Mouse (Mus musculus): Measurements from ENCODE around the gene Gabbr2. TPM values are rescaled to one million over a fixed set of nuclear protein-coding genes. Genes with fewer than 3 reads are reported as not detected.

Gabbr2 gene
- polyA plus RNA-seq, 1 experiment = not detected

- H3K9me3 ChIP-seq = no peaks in the 10 kb centered on the region
- H3K4me1 ChIP-seq = no peaks in the 10 kb centered on the region
- TF ChIP-seq GATA1 (IDR thresholded peaks at IDR 0.05; ENCODE audit: borderline replicate concordance, low read length) (no peak), FLI1 (IDR thresholded peaks at IDR 0.05; ENCODE audit: low read length) (no peak)
- H3K36me3 ChIP-seq (replicated peaks; ENCODE audit: low read length) = no peaks in the 10 kb centered on the region
- H3K4me3 ChIP-seq (replicated peaks) = no peak overlapping the region
- peaks cover 70% of the 10 kb centered on the region for H3K27me3 ChIP-seq (replicated peaks)
These were observed 1.8 kb downstream of the Gabbr2 start for GRCm38 (mm10) chr4:46989842-46990241.

- no peaks in the 10 kb centered on the region for H3K9me3 ChIP-seq
- TF ChIP-seq GATA1 (IDR thresholded peaks at IDR 0.05; ENCODE audit: borderline replicate concordance, low read length) (no peak), FLI1 (IDR thresholded peaks at IDR 0.05; ENCODE audit: low read length) (no peak)
These were observed 2.8 kb downstream of the Gabbr2 start for GRCm38 (mm10) chr4:46988824-46989223.

GRCm38 (mm10) chr4:46988257-46988656 lies 3.4 kb downstream of the Gabbr2 start:
- Histone ChIP-seq H3K36me3 (replicated peaks; ENCODE audit: low read length) (no peaks in the 10 kb centered on the region), H3K4me1 (no peaks in the 10 kb centered on the region), H3K27me3 (replicated peaks) (peaks cover 62% of the 10 kb centered on the region), H3K4me3 (replicated peaks) (no peak overlapping the region), H3K9me3 (no peaks in the 10 kb centered on the region)
- TF ChIP-seq GATA1 (IDR thresholded peaks at IDR 0.05; ENCODE audit: borderline replicate concordance, low read length) = no peak
- no peak for TF ChIP-seq FLI1 (IDR thresholded peaks at IDR 0.05; ENCODE audit: low read length)

More at GRCm38 (mm10) chr4:46988824-46989223, 2.8 kb downstream of the Gabbr2 start:
- peaks cover 67% of the 10 kb centered on the region for H3K27me3 ChIP-seq (replicated peaks)
- H3K36me3 ChIP-seq (replicated peaks; ENCODE audit: low read length) = no peaks in the 10 kb centered on the region
- no peak overlapping the region for H3K4me3 ChIP-seq (replicated peaks)
- no peaks in the 10 kb centered on the region for H3K4me1 ChIP-seq

GRCm38 (mm10) chr4:46987809-46988208 lies 3.9 kb downstream of the Gabbr2 start:
- no peaks in the 10 kb centered on the region for H3K36me3 ChIP-seq (replicated peaks; ENCODE audit: low read length)
- H3K27me3 ChIP-seq (replicated peaks) = peaks cover 62% of the 10 kb centered on the region
- TF ChIP-seq FLI1 (IDR thresholded peaks at IDR 0.05; ENCODE audit: low read length) (no peak), GATA1 (IDR thresholded peaks at IDR 0.05; ENCODE audit: borderline replicate concordance, low read length) (no peak)
- no peak overlapping the region for H3K4me3 ChIP-seq (replicated peaks)
- H3K9me3 ChIP-seq = no peaks in the 10 kb centered on the region
- no peaks in the 10 kb centered on the region for H3K4me1 ChIP-seq

- no peaks in the 10 kb centered on the region for H3K36me3 ChIP-seq (replicated peaks; ENCODE audit: low read length)
- TF ChIP-seq FLI1 (IDR thresholded peaks at IDR 0.05; ENCODE audit: low read length) = no peak
- no peak for TF ChIP-seq GATA1 (IDR thresholded peaks at IDR 0.05; ENCODE audit: borderline replicate concordance, low read length)
- no peaks in the 10 kb centered on the region for H3K4me1 ChIP-seq
- peaks cover 45% of the 10 kb centered on the region for H3K27me3 ChIP-seq (replicated peaks)
- no peaks in the 10 kb centered on the region for H3K9me3 ChIP-seq
- no peak overlapping the region for H3K4me3 ChIP-seq (replicated peaks)
These were observed 5.6 kb downstream of the Gabbr2 start for GRCm38 (mm10) chr4:46986054-46986453.

GRCm38 (mm10) chr4:46982912-46983311 lies 8.8 kb downstream of the Gabbr2 start:
- Histone ChIP-seq H3K9me3 (no peaks in the 10 kb centered on the region), H3K4me1 (no peaks in the 10 kb centered on the region), H3K36me3 (replicated peaks; ENCODE audit: low read length) (no peaks in the 10 kb centered on the region), H3K4me3 (replicated peaks) (no peak overlapping the region), H3K27me3 (replicated peaks) (peaks cover 24% of the 10 kb centered on the region)
- TF ChIP-seq GATA1 (IDR thresholded peaks at IDR 0.05; ENCODE audit: borderline replicate concordance, low read length) (no peak), FLI1 (IDR thresholded peaks at IDR 0.05; ENCODE audit: low read length) (no peak)

- H3K36me3 ChIP-seq (replicated peaks; ENCODE audit: low read length) = no peaks in the 10 kb centered on the region
- peaks cover 28% of the 10 kb centered on the region for H3K27me3 ChIP-seq (replicated peaks)
- no peaks in the 10 kb centered on the region for H3K9me3 ChIP-seq
- no peaks in the 10 kb centered on the region for H3K4me1 ChIP-seq
- TF ChIP-seq GATA1 (IDR thresholded peaks at IDR 0.05; ENCODE audit: borderline replicate concordance, low read length) (no peak), FLI1 (IDR thresholded peaks at IDR 0.05; ENCODE audit: low read length) (no peak)
- no peak overlapping the region for H3K4me3 ChIP-seq (replicated peaks)
These were observed 9.6 kb downstream of the Gabbr2 start for GRCm38 (mm10) chr4:46982094-46982493.

- Histone ChIP-seq H3K36me3 (replicated peaks; ENCODE audit: low read length) (no peaks in the 10 kb centered on the region), H3K27me3 (replicated peaks) (peaks cover 29% of the 10 kb centered on the region), H3K4me1 (peaks cover 3% of the 10 kb centered on the region; the same call in 1 of the 2 replicates), H3K9me3 (no peaks in the 10 kb centered on the region), H3K4me3 (replicated peaks) (no peak overlapping the region)
- TF ChIP-seq FLI1 (IDR thresholded peaks at IDR 0.05; ENCODE audit: low read length) (no peak), GATA1 (IDR thresholded peaks at IDR 0.05; ENCODE audit: borderline replicate concordance, low read length) (no peak)
These were observed 13.3 kb downstream of the Gabbr2 start for GRCm38 (mm10) chr4:46978371-46978770.

- TF ChIP-seq GATA1 (IDR thresholded peaks at IDR 0.05; ENCODE audit: borderline replicate concordance, low read length) (no peak), FLI1 (IDR thresholded peaks at IDR 0.05; ENCODE audit: low read length) (no peak)
- Histone ChIP-seq H3K36me3 (replicated peaks; ENCODE audit: low read length) (no peaks in the 10 kb centered on the region), H3K4me3 (replicated peaks) (no peak overlapping the region), H3K9me3 (no peaks in the 10 kb centered on the region), H3K4me1 (peaks cover 3% of the 10 kb centered on the region; the same call in 1 of the 2 replicates), H3K27me3 (replicated peaks) (peaks cover 24% of the 10 kb centered on the region)
These were observed 14.5 kb downstream of the Gabbr2 start for GRCm38 (mm10) chr4:46977161-46977560.

- H3K27me3 ChIP-seq (replicated peaks) = peaks cover 24% of the 10 kb centered on the region
- TF ChIP-seq GATA1 (IDR thresholded peaks at IDR 0.05; ENCODE audit: borderline replicate concordance, low read length) (no peak), FLI1 (IDR thresholded peaks at IDR 0.05; ENCODE audit: low read length) (no peak)
- H3K36me3 ChIP-seq (replicated peaks; ENCODE audit: low read length) = no peaks in the 10 kb centered on the region
- H3K9me3 ChIP-seq = no peaks in the 10 kb centered on the region
- no peak overlapping the region for H3K4me3 ChIP-seq (replicated peaks)
- H3K4me1 ChIP-seq = peaks cover 3% of the 10 kb centered on the region; the same call in 1 of the 2 replicates
These were observed 15.0 kb downstream of the Gabbr2 start for GRCm38 (mm10) chr4:46976671-46977071.

GRCm38 (mm10) chr4:46973322-46973721 lies 18.4 kb downstream of the Gabbr2 start:
- no peak overlapping the region for H3K4me3 ChIP-seq (replicated peaks)

More at GRCm38 (mm10) chr4:46973322-46973721, 18.4 kb downstream of the Gabbr2 start:
- no peak for TF ChIP-seq GATA1 (IDR thresholded peaks at IDR 0.05; ENCODE audit: borderline replicate concordance, low read length)
- H3K4me1 ChIP-seq = peaks cover 3% of the 10 kb centered on the region; the same call in 1 of the 2 replicates
- H3K27me3 ChIP-seq (replicated peaks) = peaks cover 15% of the 10 kb centered on the region
- no peaks in the 10 kb centered on the region for H3K9me3 ChIP-seq
- H3K36me3 ChIP-seq (replicated peaks; ENCODE audit: low read length) = no peaks in the 10 kb centered on the region

Measured in megakaryocyte, embryonic 14.5 days (primary cell).